Mouse (Mus musculus) adrenal gland, adult (tissue): ENCODE data around the gene Grm4.
A peak's percentile ranks its signal among the peaks of the same experiment; 100 is the strongest.

ENCODE experiments used
- DNase-seq, 2 experiments: peaks; one replicate each; pipeline ENCODE4 v3.0.0; 2022 to 2023; ENCODE audit warnings: low spot score in 1 of 2; ENCODE audit not compliant: inconsistent age in 2 of 2

The Grm4 gene

GRCm38 (mm10) chr17:27552215-27553201 lies 31.3 kb upstream of the Grm4 start:
- DNase-seq = no peak

- DNase-seq = no peak
Observed at GRCm38 (mm10) chr17:27551393-27551940, 30.3 kb upstream of the Grm4 start.

GRCm38 (mm10) chr17:27549234-27549633 lies 28.0 kb upstream of the Grm4 start:
- DNase-seq = peak in 1 of 2 experiments; percentile 53

DNA sequence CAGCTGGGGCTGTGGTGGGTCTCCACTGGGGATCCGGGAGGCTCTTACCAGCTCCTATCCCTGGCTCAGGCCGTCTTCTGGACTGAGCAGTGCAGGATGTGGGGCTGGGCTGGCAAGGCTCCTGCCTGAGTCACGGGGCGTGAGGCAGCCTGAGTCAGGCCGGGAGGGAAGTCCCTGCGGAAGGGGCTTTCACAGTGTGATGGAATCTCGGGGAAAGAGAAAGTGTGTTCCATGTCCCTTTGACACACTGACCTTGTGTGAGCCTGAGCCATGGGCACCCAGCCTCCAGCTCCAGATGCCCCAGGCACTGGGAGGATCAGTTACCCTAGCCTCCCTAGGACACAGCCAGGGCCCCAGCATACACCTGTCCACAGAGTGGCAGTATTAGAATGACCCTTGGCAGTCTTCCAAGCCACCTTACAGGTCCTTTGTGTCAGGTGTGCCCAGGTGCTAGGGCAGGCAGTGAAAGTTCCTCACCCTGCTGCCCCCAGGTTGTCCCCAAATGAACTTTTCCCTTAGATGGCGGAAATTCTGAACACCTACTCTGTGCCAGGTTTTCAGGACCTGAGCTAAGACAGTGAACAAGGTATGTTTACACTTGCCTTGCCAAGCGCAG lies 26.2 kb upstream of the Grm4 start:
- peak; percentile 88 to 92 for DNase-seq

DNA sequence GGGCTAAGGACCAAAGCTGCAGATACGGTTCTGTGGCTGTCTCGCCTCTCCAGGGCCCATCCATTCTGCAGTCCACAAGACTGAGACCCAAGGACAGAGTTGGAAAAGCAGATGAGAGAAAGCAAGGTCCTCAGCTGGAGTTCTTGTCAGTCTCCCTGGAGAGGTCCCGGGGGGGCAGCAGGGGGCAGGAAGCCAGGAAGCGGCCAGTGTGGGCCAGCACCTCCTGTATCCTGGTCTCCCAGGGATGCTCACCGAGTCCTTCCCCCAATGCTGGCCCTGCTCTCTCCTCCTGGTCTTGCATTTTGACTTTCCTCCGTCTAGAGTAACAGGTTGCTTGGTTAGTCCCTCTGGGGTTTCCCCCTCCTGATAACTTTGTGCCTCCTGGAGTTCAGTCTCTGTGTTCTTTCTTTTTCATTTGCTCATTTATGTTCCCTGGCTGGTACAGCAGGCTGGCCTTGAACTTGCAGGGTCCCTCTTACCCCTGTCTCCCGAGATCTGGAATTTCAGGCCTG lies 25.4 kb upstream of the Grm4 start:
- no peak for DNase-seq

DNA sequence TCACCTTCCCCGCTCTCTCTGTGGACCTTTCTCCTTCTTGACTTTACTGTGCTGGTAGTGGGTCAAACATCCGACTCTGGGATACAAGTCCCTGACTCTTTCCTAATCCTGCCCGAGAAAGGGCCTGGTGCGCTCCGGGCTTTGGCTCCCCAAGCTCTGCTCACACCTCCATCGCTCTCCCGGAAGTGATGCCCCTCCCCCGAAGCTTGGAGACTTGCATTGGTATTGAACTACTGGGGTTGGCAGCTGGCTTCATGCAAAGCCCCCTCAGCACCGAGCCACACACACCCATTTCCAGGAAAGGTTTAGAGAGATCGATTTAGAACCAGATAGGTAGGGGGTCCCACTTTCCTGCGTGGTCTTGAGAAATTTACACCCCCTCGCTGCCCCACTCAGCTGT lies 24.8 kb upstream of the Grm4 start:
- DNase-seq = no peak

- DNase-seq = no peak
Observed at GRCm38 (mm10) chr17:27544551-27544950, 23.3 kb upstream of the Grm4 start.

DNA sequence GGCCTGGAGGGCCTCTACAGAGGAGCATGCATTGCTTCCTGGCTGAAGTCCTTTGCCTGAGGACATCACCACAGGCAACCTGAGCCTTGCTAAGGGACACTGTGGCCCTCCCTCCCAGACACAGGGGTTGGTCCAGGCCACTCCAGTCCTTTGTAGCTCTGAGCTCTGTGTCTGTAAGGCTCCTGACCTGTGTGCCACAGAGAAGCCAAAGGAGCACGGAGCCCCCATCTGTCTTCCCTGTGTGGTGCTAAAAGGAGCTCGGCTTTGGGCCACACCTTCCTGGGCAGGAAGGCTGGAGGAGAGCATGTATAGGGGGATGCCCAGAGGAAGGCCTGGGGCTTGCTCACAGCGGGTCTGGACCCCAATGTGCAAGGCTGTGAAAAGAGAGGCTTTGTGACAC lies 20.8 kb upstream of the Grm4 start:
- no peak for DNase-seq

DNA sequence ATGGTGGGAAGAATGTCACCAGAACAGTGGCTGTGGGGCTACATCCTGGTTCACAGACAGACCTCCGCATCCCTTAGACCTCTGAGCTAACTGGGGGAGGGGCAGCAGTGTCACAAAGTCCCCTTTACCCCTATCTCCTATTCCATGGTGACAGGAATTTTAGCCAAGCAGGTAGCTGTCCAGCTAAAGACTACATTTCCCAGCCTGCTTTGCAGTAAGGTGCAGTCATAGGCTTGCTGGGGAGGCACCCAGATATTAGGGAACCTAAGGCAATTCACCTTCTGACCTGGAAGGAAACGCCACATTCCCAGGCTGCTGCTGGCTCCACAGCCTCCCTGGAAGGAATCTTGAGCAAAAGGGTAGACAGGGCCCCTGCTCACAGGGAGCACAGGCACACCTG lies 20.1 kb upstream of the Grm4 start:
- no peak for DNase-seq

DNA sequence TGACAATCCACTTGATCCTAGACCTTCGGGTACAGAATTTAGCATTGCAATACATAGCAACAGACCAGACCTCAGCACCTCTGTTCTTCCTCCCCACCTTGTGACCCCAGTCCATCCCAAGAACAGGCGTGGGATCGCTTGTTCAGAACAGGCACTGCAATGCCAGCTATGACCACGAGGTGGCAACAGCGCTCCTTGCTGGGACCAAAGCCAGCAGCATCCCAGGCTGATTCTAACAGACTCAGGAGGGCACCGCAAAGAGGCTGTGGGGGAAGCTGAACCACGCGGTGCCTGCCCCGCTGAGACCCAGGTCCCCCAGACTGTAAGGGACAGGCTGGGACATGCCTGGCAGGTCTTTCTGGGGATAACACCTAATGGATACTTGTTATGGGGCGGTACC lies 13.5 kb upstream of the Grm4 start:
- DNase-seq = peak; percentile 85 to 97

- DNase-seq = no peak
Observed at GRCm38 (mm10) chr17:27533354-27533753, 12.2 kb upstream of the Grm4 start.

DNA sequence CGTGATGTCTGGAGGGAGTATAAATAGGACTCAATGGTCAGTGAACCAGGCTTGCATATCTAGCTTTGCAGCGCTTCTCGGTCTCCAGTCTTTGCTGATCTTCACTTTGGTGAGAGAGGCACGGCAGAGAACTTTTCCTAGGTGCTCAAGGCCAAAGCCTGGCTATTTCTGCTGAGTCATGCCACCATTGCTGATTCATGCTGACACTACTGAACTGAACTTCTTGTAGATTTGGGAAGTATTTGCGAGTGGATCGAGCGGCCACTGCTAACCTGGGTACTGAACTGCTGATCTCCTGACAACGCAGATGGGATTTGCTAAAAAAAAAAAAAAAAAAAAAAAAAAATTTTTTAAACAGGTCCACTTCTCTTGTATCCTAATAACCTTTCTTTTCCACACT lies 10.9 kb upstream of the Grm4 start:
- DNase-seq = peak; percentile 66 to 84

DNA sequence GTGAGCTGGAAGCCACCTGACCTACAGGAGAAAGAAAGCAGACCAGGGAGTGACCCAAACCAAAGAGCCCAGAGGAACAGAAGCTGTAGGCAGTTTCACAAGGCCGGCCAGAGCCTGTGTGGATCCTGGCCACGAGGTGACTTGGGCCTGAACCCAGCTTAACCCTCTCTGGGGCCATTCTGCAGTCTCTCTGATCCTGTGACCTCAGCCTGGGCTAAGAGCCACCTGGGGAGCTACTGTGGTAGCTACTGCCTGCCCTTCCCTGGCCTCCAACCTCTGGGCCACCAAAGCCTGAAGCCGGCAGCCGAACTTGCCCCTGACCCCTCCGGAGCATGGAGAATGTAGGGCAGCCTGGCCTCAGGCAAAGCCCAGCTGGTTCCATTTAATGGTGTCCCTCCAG lies 7.6 kb upstream of the Grm4 start:
- peak in 1 of 2 experiments; percentile 45 for DNase-seq

- DNase-seq = no peak
Observed at GRCm38 (mm10) chr17:27528030-27528429, 6.8 kb upstream of the Grm4 start.

DNA sequence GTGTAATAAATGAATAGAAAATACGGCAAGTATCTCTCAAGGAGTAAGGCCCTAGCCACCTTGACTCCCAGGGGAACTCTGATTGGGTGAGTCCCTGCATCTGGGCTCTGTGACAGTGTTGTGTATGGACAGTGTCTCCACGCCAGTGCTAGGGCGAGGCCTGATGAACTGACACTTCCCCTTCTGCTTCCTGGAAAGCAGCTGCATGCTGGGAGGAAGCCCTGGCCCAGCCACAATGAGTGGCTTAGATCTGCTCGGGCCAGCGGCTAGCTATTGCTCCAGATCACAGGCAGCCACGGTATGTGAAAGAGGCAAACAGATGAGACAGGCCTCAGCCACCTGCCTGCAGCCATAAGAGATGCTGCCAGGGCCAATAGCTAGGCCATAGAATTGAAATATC lies 6.0 kb upstream of the Grm4 start:
- no peak for DNase-seq

GRCm38 (mm10) chr17:27523121-27523520 lies 1.9 kb upstream of the Grm4 start:
- no peak for DNase-seq

GRCm38 (mm10) chr17:27520557-27520956 lies 646 bp downstream of the Grm4 start:
- peak; percentile 57 to 78 for DNase-seq

DNA sequence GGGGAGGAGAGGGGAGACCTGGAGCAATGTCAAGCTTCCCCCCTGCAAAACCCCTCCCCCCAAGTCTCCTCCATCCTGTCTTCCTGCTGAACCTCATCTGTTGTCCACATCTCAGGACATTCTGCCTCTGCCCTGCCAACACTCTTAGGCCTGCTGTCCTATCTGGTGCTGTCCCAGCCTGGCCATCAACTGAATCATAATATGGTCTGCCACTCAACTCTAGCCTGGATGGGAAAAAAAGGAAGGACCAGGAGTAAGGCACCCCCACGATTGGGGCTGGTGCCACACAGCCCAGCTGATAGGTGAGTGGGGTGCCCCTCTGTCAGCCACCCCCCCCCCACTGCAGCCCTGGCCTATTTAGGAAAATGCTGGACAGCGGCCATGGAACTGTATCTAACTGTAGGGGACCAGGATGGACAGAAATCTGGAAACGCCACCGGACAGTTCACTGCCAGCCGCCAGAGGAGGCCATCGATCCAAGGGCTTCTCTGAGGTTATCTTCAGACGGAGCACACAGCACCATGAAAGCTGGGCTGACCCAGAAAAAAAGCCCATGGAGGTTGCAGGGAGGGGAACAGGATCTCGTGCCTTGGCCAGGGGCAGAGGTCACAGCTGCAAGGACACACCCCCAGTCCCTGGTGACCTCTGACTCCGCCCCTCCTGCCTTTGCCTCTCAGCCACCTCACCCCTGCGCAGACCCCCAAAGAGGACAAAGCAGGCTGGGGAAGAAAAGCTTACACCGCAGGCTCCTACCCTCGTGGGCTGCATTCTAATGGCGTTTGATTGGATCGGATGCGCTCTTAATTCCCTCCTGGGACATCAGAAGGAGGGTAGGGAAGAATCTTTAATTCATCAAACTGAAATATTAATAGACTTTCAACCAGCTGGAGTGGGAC lies 2.3 kb downstream of the Grm4 start:
- no peak for DNase-seq

- DNase-seq = no peak
Observed at GRCm38 (mm10) chr17:27518296-27518695, 2.9 kb downstream of the Grm4 start.

DNA sequence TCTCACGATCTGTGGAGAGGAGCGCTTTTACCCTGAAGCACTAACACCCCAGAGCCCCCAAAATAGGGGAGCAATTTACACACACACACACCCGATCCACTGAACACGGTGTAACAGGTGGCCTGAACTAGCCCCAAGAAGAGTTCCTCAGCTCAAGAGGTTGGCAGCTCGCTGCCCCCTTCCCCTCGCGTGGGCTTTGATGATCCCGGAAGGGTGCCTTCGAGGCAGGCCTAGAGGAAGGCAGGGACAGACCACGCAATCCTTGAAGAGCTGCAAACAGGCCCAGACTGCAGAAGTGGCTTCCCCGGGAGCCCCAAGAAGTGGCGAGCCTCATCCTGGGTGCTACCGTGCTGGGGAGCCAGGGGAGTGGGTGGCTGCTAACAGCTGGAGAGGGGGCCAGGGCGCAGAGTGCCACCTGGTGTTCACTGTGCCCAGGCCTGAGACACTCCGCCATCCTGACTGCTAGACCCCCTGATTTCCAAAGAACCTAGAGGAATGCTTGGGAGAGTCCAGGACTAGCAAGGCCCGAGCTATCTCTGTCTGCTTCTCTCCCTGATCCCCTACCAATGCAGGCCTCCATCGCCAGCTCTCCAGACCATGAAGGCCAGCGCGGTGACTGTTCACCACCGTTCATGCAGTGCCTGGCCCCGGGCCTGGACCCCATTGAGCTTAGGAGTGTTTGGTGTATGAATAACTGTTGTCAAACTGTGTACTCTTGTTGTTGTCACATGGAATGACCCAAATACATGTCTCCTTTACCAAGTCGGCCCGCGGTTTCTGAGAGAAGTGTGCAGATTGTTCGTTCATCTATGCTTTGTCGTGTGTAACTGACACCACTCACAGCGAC lies 7.1 kb downstream of the Grm4 start:
- DNase-seq = no peak
